Mouse (Mus musculus) midbrain, embryonic 13.5 days (tissue): Measurements from ENCODE around the gene Shc2. TPM values are rescaled to one million over a fixed set of nuclear protein-coding genes. Genes with fewer than 3 reads are reported as not detected.
A peak's percentile ranks its signal among the peaks of the same experiment; 100 is the strongest.

ENCODE experiments used
- ATAC-seq: fragments of 200-750 bp; cut with Nextera tagmentation; 2 replicates; pipeline ENCODE4 v1.8.0; 2017; ENCODE audit warnings: mild to moderate bottlenecking, moderate TSS enrichment, moderate library complexity
- H3K27ac ChIP-seq: fragments of 300-500 bp; sonication (generic); 2 replicates; pipeline ENCODE4 v1.5.1; 2015; ENCODE audit warnings: inconsistent platforms, mild to moderate bottlenecking, moderate library complexity
- H3K27me3 ChIP-seq: fragments of 300-500 bp; sonication (generic); 2 replicates; pipeline ENCODE4 v1.6.1; 2015; ENCODE audit warnings: mild to moderate bottlenecking, inconsistent platforms
- H3K36me3 ChIP-seq: fragments of 300-500 bp; sonication (generic); 2 replicates; pipeline ENCODE4 v1.6.1; 2015; ENCODE audit warnings: mild to moderate bottlenecking, inconsistent platforms
- H3K4me1 ChIP-seq: fragments of 300-500 bp; sonication (generic); replicated peaks from 2 replicates; pipeline ENCODE4 v1.6.1; 2015; ENCODE audit warnings: inconsistent platforms
- H3K4me2 ChIP-seq: fragments of 300-500 bp; sonication (generic); replicated peaks from 2 replicates; pipeline ENCODE4 v1.6.1; 2015; ENCODE audit warnings: moderate library complexity, mild to moderate bottlenecking, inconsistent platforms
- H3K4me3 ChIP-seq: fragments of 300-500 bp; sonication (generic); replicated peaks from 2 replicates; pipeline ENCODE4 v1.5.1; 2015; ENCODE audit warnings: mild to moderate bottlenecking, inconsistent platforms
- H3K9ac ChIP-seq: fragments of 300-500 bp; sonication (generic); replicated peaks from 2 replicates; pipeline ENCODE4 v1.6.1; 2015; ENCODE audit warnings: mild to moderate bottlenecking, inconsistent platforms
- H3K9me3 ChIP-seq: fragments of 300-500 bp; sonication (generic); 2 replicates; pipeline ENCODE4 v1.6.1; 2016; ENCODE audit warnings: mild to moderate bottlenecking, inconsistent platforms
- WGBS: fragments of 180-500 bp; shearing (Covaris S2); methylation state at CpG from one replicate; pipeline ENCODE4 v1.1.7; 2015; 5-methylcytosine and 5-hydroxymethylcytosine counted together
- polyA plus RNA-seq: library from polyadenylated mRNA; unstranded; fragments of >200 nt; fragmentation: Nextera tagmentation; extraction: Ambion mirVana; gene quantifications from 2 replicates; pipeline ENCODE4 v1.2.1, GENCODE M21; 2015

Shc2 gene
- polyA plus RNA-seq, 1 experiment from 2014 or later = 20.5 TPM

DNA sequence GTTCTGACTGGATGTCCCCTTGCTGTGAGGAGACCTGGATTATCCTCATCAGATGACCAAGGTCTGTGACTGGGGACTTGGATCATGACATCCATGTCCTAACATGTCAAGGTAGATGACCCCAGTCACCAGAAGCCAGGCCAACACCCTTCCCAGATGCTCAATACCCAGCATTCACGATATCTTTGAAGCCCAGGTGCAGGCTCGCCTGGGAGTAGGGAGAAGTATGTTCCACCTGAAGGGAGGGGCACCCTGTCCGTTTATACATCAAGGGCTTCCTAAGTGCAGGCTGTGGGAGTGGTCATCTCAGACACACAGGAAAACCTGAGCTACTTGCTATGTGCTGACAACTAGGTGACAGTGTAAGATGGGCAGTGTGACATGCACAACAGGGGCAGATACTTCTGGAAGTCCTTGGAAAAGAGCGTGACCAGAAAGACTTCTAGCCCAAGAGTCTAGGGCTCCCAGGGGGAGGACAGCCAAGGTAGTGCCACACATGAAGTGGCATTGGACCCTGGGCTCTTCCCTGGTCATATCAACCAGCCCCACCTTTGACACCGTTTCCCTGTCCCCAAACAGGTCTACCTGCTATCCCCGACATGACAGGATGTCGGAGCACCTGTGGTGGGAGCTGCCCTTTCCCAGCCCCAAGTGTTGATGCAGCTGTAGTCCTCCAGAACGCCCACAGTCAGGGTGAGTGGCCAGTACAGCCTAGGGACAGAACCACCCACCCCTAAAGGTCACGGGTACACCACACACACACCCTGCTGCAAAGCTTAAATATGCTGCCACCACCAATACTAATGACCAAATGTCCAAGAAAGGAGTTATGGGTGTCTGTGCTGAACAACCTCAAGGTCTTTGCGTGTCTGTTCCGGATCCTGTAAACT lies 43.1 kb upstream of the Shc2 start:
- Histone ChIP-seq H3K4me3 (peak overlapping the region; percentile 90), H3K9me3 (no peaks in the 10 kb centered on the region), H3K9ac (peak overlapping the region; percentile 50), H3K36me3 (peaks cover 27% of the 10 kb centered on the region), H3K27me3 (no peaks in the 10 kb centered on the region), H3K4me2 (peak overlapping the region; percentile 99), H3K4me1 (peaks cover 27% of the 10 kb centered on the region), H3K27ac (peak overlapping the region; percentile 90)
- peak; percentile 50 for ATAC-seq
- 46% methylated on average over 11 of the region's 11 CpGs for WGBS

DNA sequence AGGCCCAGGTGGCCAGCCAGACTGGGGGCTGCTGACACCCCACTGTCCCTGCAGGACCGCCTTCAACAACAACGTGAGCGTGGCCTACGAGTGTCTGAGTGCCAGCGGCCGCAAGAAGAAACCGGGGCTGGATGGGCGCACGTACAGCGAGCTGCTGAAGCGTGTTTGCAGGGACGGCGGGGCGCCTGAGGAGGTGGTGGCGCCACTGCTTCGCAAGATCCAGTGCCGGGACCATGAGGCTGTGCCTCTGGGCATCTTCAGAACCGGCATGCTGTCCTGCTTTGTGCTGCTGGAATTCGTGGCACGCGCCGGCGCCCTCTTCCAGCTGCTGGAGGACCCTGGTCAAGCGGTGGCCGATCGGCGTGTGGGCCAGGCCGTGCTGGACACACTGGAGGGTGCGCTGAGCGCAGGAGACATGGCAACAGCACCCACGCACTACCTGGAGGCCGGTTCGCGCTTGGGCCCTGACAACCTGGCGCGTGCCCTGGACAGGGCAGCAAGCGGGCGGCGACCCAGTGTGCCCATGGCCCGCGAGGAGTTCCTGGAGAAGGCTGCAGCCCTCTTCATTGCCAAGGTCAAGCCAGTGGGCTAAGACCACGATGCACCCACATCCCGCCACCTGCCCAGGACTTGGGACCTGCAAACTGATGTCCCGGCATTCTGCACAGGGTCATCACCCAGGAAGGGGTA lies 37.8 kb upstream of the Shc2 start:
- H3K9ac ChIP-seq = no peak overlapping the region
- no peak for ATAC-seq
- no peaks in the 10 kb centered on the region for H3K27me3 ChIP-seq
- no peak overlapping the region for H3K4me2 ChIP-seq
- no peak overlapping the region for H3K4me3 ChIP-seq
- peaks cover 35% of the 10 kb centered on the region for H3K36me3 ChIP-seq
- no peaks in the 10 kb centered on the region for H3K9me3 ChIP-seq
- peaks cover 10% of the 10 kb centered on the region for H3K4me1 ChIP-seq
- 58% methylated on average over 44 of the region's 44 CpGs for WGBS
- no peak overlapping the region for H3K27ac ChIP-seq

DNA sequence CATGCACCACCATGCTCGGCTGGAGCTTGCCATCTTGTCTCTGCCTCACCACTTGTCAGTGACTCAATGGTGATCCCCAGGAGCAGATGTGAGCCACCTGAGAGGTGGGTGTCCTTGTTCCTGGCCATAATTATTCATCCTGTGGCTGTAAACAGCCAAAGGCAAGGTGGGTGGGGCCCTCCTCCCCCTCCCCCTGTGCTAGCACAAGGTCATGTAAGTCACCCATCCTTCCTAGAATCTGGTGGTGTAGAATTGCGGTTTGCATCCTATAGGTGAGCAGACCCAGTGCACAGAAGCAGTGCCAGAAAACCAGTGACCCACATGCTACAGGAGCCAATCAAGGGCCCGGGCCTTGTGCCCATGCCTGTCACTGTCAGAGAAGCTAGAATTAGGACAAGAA lies 35.3 kb upstream of the Shc2 start:
- Histone ChIP-seq H3K36me3 (peaks cover 35% of the 10 kb centered on the region), H3K9me3 (no peaks in the 10 kb centered on the region), H3K27ac (no peak overlapping the region), H3K4me3 (no peak overlapping the region), H3K4me2 (no peak overlapping the region), H3K27me3 (no peaks in the 10 kb centered on the region), H3K4me1 (peaks cover 21% of the 10 kb centered on the region), H3K9ac (no peak overlapping the region)
- ATAC-seq = no peak
- 98% methylated on average over 3 of the region's 3 CpGs for WGBS

DNA sequence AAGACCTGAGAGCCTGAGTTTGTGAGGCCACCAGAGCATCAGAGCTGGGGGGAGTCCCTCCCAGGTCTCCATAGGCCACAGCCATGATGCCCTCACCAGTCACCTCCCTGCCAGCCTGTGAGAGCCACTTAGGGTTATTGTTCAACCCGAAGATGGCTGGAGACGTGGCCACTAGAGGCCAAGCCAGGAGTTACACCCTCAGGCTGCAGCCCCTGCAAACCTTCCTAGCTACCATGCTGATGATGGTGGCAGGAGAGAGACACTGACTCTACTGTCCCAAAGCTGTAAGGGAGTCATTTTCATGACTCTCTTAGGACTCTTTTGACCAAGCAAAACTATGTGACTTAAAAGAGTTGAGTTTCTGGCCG lies 34.4 kb upstream of the Shc2 start:
- Histone ChIP-seq H3K27me3 (no peaks in the 10 kb centered on the region), H3K9me3 (no peaks in the 10 kb centered on the region), H3K9ac (no peak overlapping the region), H3K4me1 (peaks cover 24% of the 10 kb centered on the region), H3K36me3 (peaks cover 35% of the 10 kb centered on the region), H3K4me2 (no peak overlapping the region), H3K4me3 (no peak overlapping the region), H3K27ac (no peak overlapping the region)
- 53% methylated on average over 3 of the region's 3 CpGs for whole genome bisulfite sequencing
- ATAC-seq = no peak

DNA sequence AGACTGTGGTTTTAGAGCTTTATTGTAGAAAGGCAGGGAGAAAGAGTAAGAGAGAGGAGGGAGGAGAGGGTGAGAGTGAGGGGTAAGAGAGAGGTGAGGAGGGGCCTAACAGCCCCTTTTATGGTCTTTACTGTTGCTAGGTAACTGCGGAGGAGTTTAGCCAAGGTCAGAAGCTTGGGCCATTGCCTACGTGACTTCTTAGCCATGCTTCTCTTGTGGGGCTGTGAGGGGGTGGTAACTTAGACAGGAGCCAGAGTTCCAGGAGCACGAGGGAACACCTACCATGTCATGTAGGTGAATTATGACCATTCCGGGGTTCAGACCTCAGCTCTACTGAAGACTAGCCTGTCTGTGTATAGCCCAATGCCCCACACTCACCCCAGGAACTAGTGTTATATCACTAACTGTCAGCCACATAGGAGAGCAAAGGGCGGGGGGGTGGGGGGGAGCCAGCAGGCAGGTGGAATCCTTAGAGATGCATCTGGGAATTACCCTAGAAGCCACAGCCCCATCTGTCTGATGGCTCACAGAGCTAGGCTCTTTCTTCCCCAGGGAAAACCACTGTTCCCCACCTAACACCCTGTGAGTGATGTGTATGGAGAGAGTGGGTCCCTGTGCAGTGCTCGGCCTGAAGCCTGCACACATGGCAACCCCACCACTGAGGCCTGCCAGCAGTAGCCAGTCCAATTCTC lies 33.8 kb upstream of the Shc2 start:
- Histone ChIP-seq H3K9me3 (no peaks in the 10 kb centered on the region), H3K4me2 (peak overlapping the region; percentile 86; the same call in 1 of the 2 replicates), H3K4me1 (peaks cover 24% of the 10 kb centered on the region), H3K36me3 (peaks cover 32% of the 10 kb centered on the region), H3K27ac (no peak overlapping the region), H3K9ac (no peak overlapping the region), H3K4me3 (peak overlapping the region; percentile 95; the same call in 1 of the 2 replicates), H3K27me3 (no peaks in the 10 kb centered on the region)
- no peak for ATAC-seq
- 65% methylated on average over 6 of the region's 6 CpGs for WGBS

DNA sequence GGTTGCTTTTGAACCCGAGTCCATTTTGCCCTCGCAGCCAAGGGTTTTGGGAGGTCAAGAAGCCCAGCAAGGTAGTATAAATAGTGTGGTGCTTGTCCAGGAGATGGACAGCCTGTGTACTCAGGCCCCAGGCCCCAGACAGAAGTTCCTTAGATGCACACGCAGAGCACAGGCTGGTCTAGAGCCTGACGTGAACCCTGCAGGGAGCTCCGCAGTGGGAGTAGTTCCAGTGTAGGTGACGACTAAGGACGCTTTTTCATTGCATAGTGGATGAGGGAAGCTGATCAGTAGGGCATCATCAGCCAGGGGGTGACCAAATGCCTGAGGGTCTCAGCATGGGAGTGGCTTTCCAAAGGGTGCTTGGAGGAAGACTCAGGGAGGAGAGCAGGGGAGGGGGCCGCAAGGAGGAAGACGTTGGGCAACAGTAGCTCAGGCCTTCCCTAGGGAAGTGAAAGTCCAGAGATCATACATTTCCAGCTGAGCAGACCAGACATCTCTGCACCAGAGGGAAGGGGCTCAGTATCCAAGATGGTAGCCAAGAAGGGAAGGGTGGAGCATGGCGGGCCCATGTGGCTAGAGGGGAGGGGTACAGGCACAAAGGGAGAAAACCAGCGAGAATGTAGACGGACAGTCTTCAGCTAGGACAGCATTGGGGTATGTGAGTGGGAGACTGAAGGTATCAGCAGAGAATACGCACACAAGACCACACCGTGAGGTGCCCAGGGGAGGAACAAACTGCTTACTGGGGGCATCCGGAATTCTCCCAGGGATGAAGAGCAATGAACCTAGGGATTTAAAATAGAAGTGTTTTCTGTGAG lies 32.6 kb upstream of the Shc2 start:
- Histone ChIP-seq H3K4me3 (peak overlapping the region; percentile 95), H3K27ac (peak overlapping the region; percentile 98), H3K4me1 (peaks cover 24% of the 10 kb centered on the region), H3K27me3 (no peaks in the 10 kb centered on the region), H3K4me2 (peak overlapping the region; percentile 86), H3K9ac (peak overlapping the region; percentile 95), H3K36me3 (peaks cover 19% of the 10 kb centered on the region), H3K9me3 (no peaks in the 10 kb centered on the region)
- WGBS = 32% methylated on average over 15 of the region's 15 CpGs
- peak; percentile 55 for ATAC-seq

DNA sequence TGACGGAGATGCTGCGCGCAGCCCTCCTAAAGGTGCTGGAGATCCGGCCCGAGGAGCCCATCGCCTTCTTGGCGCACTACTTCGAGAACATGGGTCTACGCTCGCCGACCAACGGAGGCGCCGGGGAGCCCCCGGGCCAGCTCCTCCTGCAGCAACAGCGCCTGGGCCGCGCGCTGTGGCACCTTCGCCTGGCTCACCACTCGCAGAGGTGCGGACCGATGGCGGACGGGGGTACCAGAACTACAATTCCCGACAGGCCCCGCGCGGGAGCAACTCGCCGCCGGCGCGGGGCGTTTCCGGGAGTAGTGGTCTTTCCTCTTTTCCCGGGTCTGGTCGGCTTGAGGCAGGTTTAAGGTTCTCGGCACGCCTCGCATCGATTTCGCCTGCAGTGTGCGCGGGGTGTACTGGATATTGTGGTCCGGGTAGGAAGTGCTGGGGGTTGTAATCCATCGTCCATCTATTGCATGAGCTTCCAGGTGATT lies 31.9 kb upstream of the Shc2 start:
- Histone ChIP-seq H3K9me3 (no peaks in the 10 kb centered on the region), H3K9ac (peak overlapping the region; percentile 95), H3K4me3 (peak overlapping the region; percentile 95), H3K27me3 (no peaks in the 10 kb centered on the region), H3K4me1 (peaks cover 24% of the 10 kb centered on the region), H3K36me3 (peaks cover 17% of the 10 kb centered on the region), H3K4me2 (peak overlapping the region; percentile 86), H3K27ac (peak overlapping the region; percentile 98)
- under 1% methylated on average over 47 of the region's 47 CpGs for WGBS
- peak; percentile 77 for ATAC-seq

DNA sequence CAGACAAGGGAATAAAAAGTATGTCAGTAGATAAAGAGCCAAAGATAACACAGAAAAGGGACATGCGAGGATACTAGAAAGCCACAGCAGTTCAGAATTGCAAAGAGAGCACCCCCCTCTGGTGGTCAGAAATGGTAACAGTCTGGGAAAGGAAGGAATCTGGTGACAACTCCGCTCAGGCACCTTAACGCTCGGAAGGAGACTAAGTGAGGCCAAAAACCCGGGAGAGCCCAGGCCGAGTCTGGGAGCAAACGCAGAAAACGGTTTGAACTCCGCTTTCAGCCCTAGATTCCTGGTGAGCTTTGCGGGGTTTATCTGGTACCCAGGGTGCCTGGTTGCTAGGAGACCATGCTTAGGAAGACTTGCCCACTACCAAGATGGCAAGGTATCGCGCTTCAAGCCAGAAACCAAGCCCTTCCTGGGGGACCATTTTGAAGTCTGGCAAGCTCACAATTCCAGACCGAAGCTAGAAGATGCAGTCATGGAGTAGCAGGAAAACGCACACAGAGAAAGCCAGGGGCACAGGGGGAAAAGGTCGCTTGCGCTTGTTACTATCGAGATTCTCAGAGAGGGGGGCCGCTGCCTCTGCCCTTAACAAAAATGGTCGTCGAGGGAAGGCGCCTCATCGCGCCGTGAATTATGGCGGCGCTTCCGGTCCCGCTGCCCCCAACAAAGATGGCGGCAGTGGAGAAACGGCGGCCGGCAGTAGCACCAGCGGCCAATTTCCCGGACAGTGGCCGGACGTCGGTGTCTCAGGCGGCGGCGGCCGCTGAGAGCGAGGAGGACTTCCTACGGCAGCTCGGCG lies 31.3 kb upstream of the Shc2 start, which contains the start of gene Tpgs1:
Gene Tpgs1, plus strand, starts transcription at position 599 of the 805 bp plus-strand sequence.
- whole genome bisulfite sequencing = under 1% methylated on average over 45 of the region's 45 CpGs
- peak within 1 kb of the TSS; percentile 95 for H3K9ac ChIP-seq
- peaks cover 28% of the 10 kb centered on the region for H3K4me1 ChIP-seq
- H3K4me3 ChIP-seq = peak within 1 kb of the TSS; percentile 95
- peak; percentile 83 for ATAC-seq
- H3K36me3 ChIP-seq = peaks cover 16% of the 10 kb centered on the region
- H3K27me3 ChIP-seq = no peaks in the 10 kb centered on the region
- no peaks in the 10 kb centered on the region for H3K9me3 ChIP-seq
- peak within 1 kb of the TSS; percentile 86 for H3K4me2 ChIP-seq
- peak within 1 kb of the TSS; percentile 98 for H3K27ac ChIP-seq

DNA sequence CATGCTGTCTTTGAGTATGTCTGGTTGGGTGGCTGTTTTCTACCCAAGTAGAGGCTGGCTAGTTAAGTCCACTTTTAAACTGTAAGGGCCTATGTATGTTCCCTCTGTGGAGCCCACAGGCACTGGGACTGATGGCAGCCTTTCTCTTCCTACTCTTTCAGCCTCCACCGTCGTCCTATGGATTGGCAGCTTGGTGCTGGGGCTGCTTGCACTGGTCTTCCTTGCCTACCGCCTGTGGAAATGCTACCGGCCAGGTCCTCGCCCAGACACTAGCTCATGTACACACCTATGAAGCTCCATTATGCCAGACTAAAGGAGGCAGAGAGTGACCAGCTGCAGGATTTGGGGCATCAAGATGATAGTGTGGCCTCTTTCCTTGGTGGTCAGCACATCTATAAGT lies 30.4 kb upstream of the Shc2 start:
- no peak for ATAC-seq
- Histone ChIP-seq H3K9me3 (no peaks in the 10 kb centered on the region), H3K27ac (peak overlapping the region; percentile 98), H3K36me3 (peaks cover 8% of the 10 kb centered on the region), H3K4me3 (peak overlapping the region; percentile 95; the same call in 1 of the 2 replicates), H3K9ac (peak overlapping the region; percentile 8; the same call in 1 of the 2 replicates), H3K4me1 (peaks cover 28% of the 10 kb centered on the region), H3K27me3 (no peaks in the 10 kb centered on the region), H3K4me2 (peak overlapping the region; percentile 86)
- 81% methylated on average over 5 of the region's 5 CpGs for WGBS

DNA sequence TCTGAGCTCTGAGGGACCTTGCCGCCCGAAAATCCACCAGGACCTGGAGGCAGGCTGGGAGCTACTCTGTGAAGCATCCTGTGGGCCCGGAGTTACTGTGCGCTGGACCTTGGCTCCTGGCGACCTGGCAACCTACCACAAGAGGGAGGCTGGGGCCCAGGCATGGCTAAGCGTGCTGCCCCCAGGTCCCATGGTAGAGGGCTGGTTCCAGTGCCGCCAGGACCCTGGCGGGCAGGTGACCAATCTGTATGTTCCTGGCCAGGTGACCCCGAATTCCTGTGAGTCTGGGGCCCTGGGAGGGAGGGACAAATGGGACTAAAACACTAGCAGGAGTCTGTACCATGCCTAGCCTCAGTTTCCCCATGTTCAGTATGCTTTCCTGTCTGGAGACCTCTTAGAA lies 28.8 kb upstream of the Shc2 start:
- H3K4me3 ChIP-seq = no peak overlapping the region
- H3K27ac ChIP-seq = no peak overlapping the region
- no peaks in the 10 kb centered on the region for H3K9me3 ChIP-seq
- 73% methylated on average over 9 of the region's 9 CpGs for WGBS
- no peak overlapping the region for H3K4me2 ChIP-seq
- ATAC-seq = no peak
- H3K36me3 ChIP-seq = no peaks in the 10 kb centered on the region
- H3K4me1 ChIP-seq = peaks cover 28% of the 10 kb centered on the region
- no peak overlapping the region for H3K9ac ChIP-seq
- no peaks in the 10 kb centered on the region for H3K27me3 ChIP-seq
